Mouse (Mus musculus) CH12.LX (cell line): ENCODE results near the gene Slc9c1.

ENCODE experiments used
- CTCF ChIP-seq, 2 experiments: IDR thresholded peaks in 1 of 2; conservative IDR thresholded peaks in 1 of 2; 2 replicates each; pipeline ENCODE4 v1.5.1; 2011 to 2012; ENCODE audit warnings: low read depth in 2 of 2, low read length in 2 of 2, improper control_type of control experiment in 1 of 2, inconsistent platforms in 1 of 2, mild to moderate bottlenecking in 1 of 2, moderate library complexity in 1 of 2
- EP300 ChIP-seq: IDR thresholded peaks from 2 replicates; pipeline ENCODE4 v1.6.1; 2011; ENCODE audit warnings: low read length, improper control_type of control experiment
- MAZ ChIP-seq: IDR thresholded peaks from 2 replicates; pipeline ENCODE4 v1.6.1; 2012; ENCODE audit warnings: low read depth, mild to moderate bottlenecking, inconsistent platforms, low read length, improper control_type of control experiment, moderate library complexity
- MEF2A ChIP-seq: IDR thresholded peaks from 2 replicates; pipeline ENCODE4 v1.6.1; 2014; ENCODE audit warnings: low read depth, mild to moderate bottlenecking, inconsistent platforms, low read length, improper control_type of control experiment, borderline replicate concordance
- POLR2A ChIP-seq: IDR thresholded peaks from 2 replicates; pipeline ENCODE4 v1.6.1; 2011; ENCODE audit warnings: low read depth, mild to moderate bottlenecking, improper control_type of control experiment, low read length
- SIN3A ChIP-seq: IDR thresholded peaks from 2 replicates; pipeline ENCODE4 v1.6.1; 2012; ENCODE audit warnings: low read length, improper control_type of control experiment, inconsistent platforms
- TCF12 ChIP-seq: IDR thresholded peaks from 2 replicates; pipeline ENCODE4 v1.6.1; 2014; ENCODE audit warnings: low read depth, mild to moderate bottlenecking, inconsistent platforms, low read length, improper control_type of control experiment
- USF1 ChIP-seq: IDR thresholded peaks from 2 replicates; pipeline ENCODE4 v1.6.1; 2014; ENCODE audit warnings: low read depth, mild to moderate bottlenecking, inconsistent platforms, low read length, improper control_type of control experiment
- USF2 ChIP-seq: conservative IDR thresholded peaks from 2 replicates; pipeline ENCODE4 v1.6.1; 2011; ENCODE audit warnings: low read depth, low read length, improper control_type of control experiment
- ZC3H11A ChIP-seq: IDR thresholded peaks from 2 replicates; pipeline ENCODE4 v1.6.1; 2012; ENCODE audit warnings: low read depth, mild to moderate bottlenecking, inconsistent platforms, low read length, improper control_type of control experiment
- ZKSCAN1 ChIP-seq: IDR thresholded peaks from 2 replicates; pipeline ENCODE4 v1.6.1; 2012; ENCODE audit warnings: low read depth, inconsistent platforms, low read length, improper control_type of control experiment, borderline replicate concordance

GRCm38 (mm10) chr16:45544341-45544740 is 9.2 kb downstream of the Slc9c1 start:
- TF ChIP-seq CTCF (conservative IDR thresholded peaks at IDR 0.05 in 1 of 2, IDR thresholded peaks at IDR 0.05 in 1 of 2; ENCODE audit: low read depth in 2 of 2, low read length in 2 of 2) (no peak), TCF12 (no peak), ZKSCAN1 (no peak), MAZ (no peak), POLR2A (no peak), USF1 (no peak), SIN3A (no peak), EP300 (no peak), ZC3H11A (no peak), MEF2A (no peak), USF2 (no peak)
